Mouse (Mus musculus) megakaryocyte, embryonic 14.5 days (primary cell): ENCODE results near the gene Cx3cr1.

ENCODE experiments used
- FLI1 ChIP-seq: IDR thresholded peaks from 2 replicates; pipeline ENCODE4 v1.6.1; 2012; ENCODE audit warnings: low read length, inconsistent platforms, mixed read lengths
- GATA1 ChIP-seq: IDR thresholded peaks from 3 replicates; pipeline ENCODE4 v1.6.1; 2012; ENCODE audit warnings: mixed read lengths, low read length, inconsistent platforms, borderline replicate concordance

DNA sequence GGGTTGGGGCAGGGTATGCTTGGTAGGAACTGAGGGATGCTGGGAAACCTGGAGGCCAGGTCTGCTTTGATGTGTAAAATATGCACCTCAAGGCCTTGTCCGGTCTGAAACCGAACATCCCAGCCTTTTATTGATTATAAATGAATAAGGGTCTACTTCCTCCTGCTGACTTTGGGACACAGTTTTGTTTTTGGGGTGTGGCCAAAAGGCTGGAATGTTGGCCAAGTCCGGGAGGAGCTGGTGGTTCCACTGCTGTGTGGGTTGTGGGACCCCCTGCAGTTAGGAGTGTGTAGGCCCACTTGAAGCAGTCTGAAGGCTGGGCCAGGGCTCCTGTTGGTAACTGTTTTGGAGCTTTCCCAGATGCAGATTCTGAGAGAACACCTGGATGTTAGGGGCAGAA, 63.7 kb downstream of the Cx3cr1 start:
- TF ChIP-seq GATA1 (no peak), FLI1 (no peak)
